Comparison of ENCODE assay signal across 27 mouse cellular contexts in genomic region chr5:147969566-147969965, GRCm38 (mm10). TPM values are rescaled to one million over a fixed set of nuclear protein-coding genes. Genes with fewer than 3 reads are reported as not detected.
"Had no signal": no experiment of that assay in that cellular context is flagged by ENCODE, and none has a peak within 500 bp of the region (broad histone marks: within the 10 kb centered on the region; RNA-seq: fewer than 3 reads in every experiment).

No protein-coding gene starts in this region.

- DNase-seq: cerebellum, adult 18-20 months; cerebellum, adult 2 months; cerebellum, adult 8-10 months; cerebellum, adult 9-11 months; cerebellum, postnatal 10 days; cerebellum, postnatal 14 days; cerebellum, postnatal 25 days; cerebellum, postnatal 36 days; embryo, embryonic 11 days; gastrocnemius, adult 2 months; gastrocnemius, postnatal 10 days; gastrocnemius, postnatal 14 days; gastrocnemius, postnatal 25 days; gastrocnemius, postnatal 36 days; heart, adult 11 months; heart, adult 18-20 months had no signal

- H3K4me3 ChIP-seq: embryonic facial prominence, embryonic 10.5 days; embryonic facial prominence, embryonic 12.5 days; embryonic facial prominence, embryonic 13.5 days; embryonic facial prominence, embryonic 15.5 days; erythroblast, embryonic 14.5 days; forebrain, embryonic 10.5 days; forebrain, embryonic 12.5 days; forebrain, embryonic 13.5 days; forebrain, embryonic 15.5 days; gastrocnemius, adult 2 months had no signal

- H3K4me1 ChIP-seq: embryonic facial prominence, embryonic 10.5 days; embryonic facial prominence, embryonic 12.5 days; embryonic facial prominence, embryonic 13.5 days; embryonic facial prominence, embryonic 15.5 days; forebrain, embryonic 10.5 days; forebrain, embryonic 12.5 days; forebrain, embryonic 13.5 days; forebrain, embryonic 15.5 days had no signal

- H3K27ac ChIP-seq: embryonic facial prominence, embryonic 10.5 days; embryonic facial prominence, embryonic 12.5 days; embryonic facial prominence, embryonic 13.5 days; embryonic facial prominence, embryonic 15.5 days; forebrain, embryonic 10.5 days; forebrain, embryonic 12.5 days; forebrain, embryonic 13.5 days; forebrain, embryonic 15.5 days; gastrocnemius, adult 2 months had no signal

- H3K36me3 ChIP-seq: embryonic facial prominence, embryonic 10.5 days; embryonic facial prominence, embryonic 12.5 days; embryonic facial prominence, embryonic 13.5 days; embryonic facial prominence, embryonic 15.5 days; forebrain, embryonic 10.5 days; forebrain, embryonic 12.5 days; forebrain, embryonic 15.5 days had no signal

- ATAC-seq: forebrain, embryonic 13.5 days; forebrain, embryonic 14.5 days; forebrain, embryonic 15.5 days; forebrain, embryonic 16.5 days had no signal

- H3K27me3 ChIP-seq: embryonic facial prominence, embryonic 12.5 days; embryonic facial prominence, embryonic 13.5 days; embryonic facial prominence, embryonic 15.5 days; forebrain, embryonic 12.5 days; forebrain, embryonic 13.5 days; forebrain, embryonic 15.5 days had no signal

- H3K9me3 ChIP-seq: embryonic facial prominence, embryonic 12.5 days; embryonic facial prominence, embryonic 15.5 days; forebrain, embryonic 10.5 days; forebrain, embryonic 12.5 days; forebrain, embryonic 13.5 days; forebrain, embryonic 15.5 days had no signal

- H3K4me2 ChIP-seq: embryonic facial prominence, embryonic 12.5 days; embryonic facial prominence, embryonic 13.5 days; embryonic facial prominence, embryonic 15.5 days; forebrain, embryonic 12.5 days; forebrain, embryonic 13.5 days; forebrain, embryonic 15.5 days had no signal

- H3K9ac ChIP-seq: embryonic facial prominence, embryonic 12.5 days; embryonic facial prominence, embryonic 13.5 days; embryonic facial prominence, embryonic 15.5 days; forebrain, embryonic 12.5 days; forebrain, embryonic 13.5 days; forebrain, embryonic 15.5 days had no signal

RNA-seq across cellular contexts. Expression of gene Mtus2, which starts 12.4 kb away (rescaled TPM):
- polyA plus RNA-seq: erythroblast, embryonic 14.5 days had no signal
